Mouse (Mus musculus): Measurements from ENCODE around the gene Hmgxb4. TPM values are rescaled to one million over a fixed set of nuclear protein-coding genes. Genes with fewer than 3 reads are reported as not detected.

The Hmgxb4 gene
- total and polyA plus RNA-seq, 3 experiments: 23.3 to 33.4 (median 29.1) TPM

- TF ChIP-seq JUND (conservative IDR thresholded peaks at IDR 0.05; ENCODE audit: low read depth, low read length): no peak
- TF ChIP-seq UBTF (IDR thresholded peaks at IDR 0.05; ENCODE audit: low read depth, low read length): peak; percentile 100
- no peak for TF ChIP-seq GABPA (IDR thresholded peaks at IDR 0.05; ENCODE audit: insufficient replicate concordance, low read depth, low read length)
- no peak; the same call in 1 of the 2 replicates for TF ChIP-seq IRF4 (IDR thresholded peaks at IDR 0.05; ENCODE audit: low read depth, low read length)
- TF ChIP-seq MAZ (IDR thresholded peaks at IDR 0.05; ENCODE audit: low read depth, low read length): no peak
- peak; percentile 75 for TF ChIP-seq NRF1 (IDR thresholded peaks at IDR 0.05; ENCODE audit: low read depth, low read length)
- no peak for TF ChIP-seq ZMIZ1 (IDR thresholded peaks at IDR 0.05; ENCODE audit: low read depth, low read length)
- 0 out of 2 replicates have a peak, but pooled peaks have one; percentile 44 for TF ChIP-seq CHD2 (IDR thresholded peaks at IDR 0.05; ENCODE audit: low read length)
- TF ChIP-seq SIN3A (IDR thresholded peaks at IDR 0.05; ENCODE audit: low read length): peak; percentile 79; the same call in 1 of the 2 replicates
- TF ChIP-seq MAX (IDR thresholded peaks at IDR 0.05; ENCODE audit: low read length): no peak
- TF ChIP-seq MEF2A (IDR thresholded peaks at IDR 0.05; ENCODE audit: borderline replicate concordance, low read depth, low read length): no peak
- peak in 1 of 2 experiments; percentile 29; a peak in 2 of 4 replicates for TF ChIP-seq CTCF (conservative IDR thresholded peaks at IDR 0.05 in 1 of 2, IDR thresholded peaks at IDR 0.05 in 1 of 2; ENCODE audit: low read depth in 2 of 2, low read length in 2 of 2)
- no peak for TF ChIP-seq BHLHE40 (IDR thresholded peaks at IDR 0.05; ENCODE audit: low read depth, low read length)
- no peak for TF ChIP-seq JUN (IDR thresholded peaks at IDR 0.05; ENCODE audit: insufficient read depth, low read depth, low read length)
- TF ChIP-seq KAT2A (IDR thresholded peaks at IDR 0.05; ENCODE audit: insufficient replicate concordance, low read length): 0 out of 2 replicates have a peak, but pooled peaks have one; percentile 46
- TF ChIP-seq SMC3 (IDR thresholded peaks at IDR 0.05; ENCODE audit: low read depth, low read length): no peak
- TF ChIP-seq EP300 (IDR thresholded peaks at IDR 0.05; ENCODE audit: low read length): no peak
Measured at GRCm38 (mm10) chr8:74993475-74994451, 607 bp downstream of the Hmgxb4 start (continued).

- Histone ChIP-seq H3K79me2 (replicated peaks; ENCODE audit: control insufficient read depth, extremely low read depth, insufficient read depth, poor library complexity, severe bottlenecking) (peaks cover 8% of the 10 kb centered on the region), H3K4me3 (replicated peaks in 1 of 3; ENCODE audit: low read depth in 2 of 3, low read length in 2 of 3, poor library complexity in 1 of 3) (peak overlapping the region; percentile 74 to 85 (median 82)), H3K36me3 (replicated peaks in 1 of 2; ENCODE audit: control insufficient read depth in 1 of 2, insufficient read depth in 1 of 2, low read length in 1 of 2) (peaks cover 10 to 13% of the 10 kb centered on the region in 2 experiments), H3K9ac (ENCODE audit: insufficient read depth, low read depth) (peak overlapping the region; percentile 98), H3K27me3 (replicated peaks) (peaks cover 4% of the 10 kb centered on the region), H3K4me2 (ENCODE audit: insufficient read depth, low read depth, poor library complexity, severe bottlenecking) (peak overlapping the region; percentile 52), H3K4me1 (ENCODE audit: control insufficient read depth in 1 of 2, insufficient read depth in 2 of 2) (peaks cover 0 to 16% of the 10 kb centered on the region in 2 experiments; a peak in 2 of 4 replicates), H3K27ac (ENCODE audit: insufficient read depth, low read depth) (no peak overlapping the region), H3K9me3 (replicated peaks; ENCODE audit: low read length) (no peaks in the 10 kb centered on the region)
- in situ Hi-C loops (cut with MboI; ENCODE audit: low pct_ligation_motif_present, low pct_unique_long_range_greater_than_20kb, low sequenced_read_pairs): no loop called here
- TF ChIP-seq UBTF (IDR thresholded peaks at IDR 0.05; ENCODE audit: low read depth, low read length) (no peak), MAFK (IDR thresholded peaks at IDR 0.05; ENCODE audit: insufficient replicate concordance, low read length) (no peak), HCFC1 (IDR thresholded peaks at IDR 0.05; ENCODE audit: low read depth, low read length) (no peak), IRF4 (IDR thresholded peaks at IDR 0.05; ENCODE audit: low read depth, low read length) (no peak)
- dilution Hi-C loops (cut with MboI; ENCODE audit: extremely low pct_ligation_motif_present, extremely low pct_unique_long_range_greater_than_20kb, low sequenced_read_pairs): no loop called here
- DNase-seq (ENCODE audit: extremely low read depth): no peak
Measured at GRCm38 (mm10) chr8:74994540-74994939, 1.4 kb downstream of the Hmgxb4 start.

All from CH12.LX (cell line).